Mouse (Mus musculus) skeletal muscle tissue, postnatal 0 days (tissue): ENCODE measurements around the gene Trmt112. TPM values are rescaled to one million over a fixed set of nuclear protein-coding genes. Genes with fewer than 3 reads are reported as not detected.

Experiments
- microRNA-seq, 2 experiments: library from miRNA; unstranded; fragments of <30 nt; microRNA quantifications; one replicate each; pipeline ENCODE4; 2016
- polyA plus RNA-seq: library from polyadenylated mRNA; unstranded; fragments of >200 nt; fragmentation: Nextera tagmentation; extraction: Ambion mirVana; gene quantifications from 2 replicates; pipeline ENCODE4 v1.2.1, GENCODE M21; 2015

The Trmt112 gene
- polyA plus RNA-seq = 70.4 and 71.1 TPM in 2 replicates

GRCm38 (mm10) chr19:6909507-6910289 is at the start of gene Trmt112, which contains the start of gene Prdx5:
Gene Trmt112 (plus strand): TSS chr19:6909698.
Gene Prdx5 (minus strand): TSS chr19:6910106.

GRCm38 (mm10) chr19:6921647-6922567 is 12.4 kb downstream of the Trmt112 start, which contains the start of gene Esrra:
Gene Esrra (minus strand): TSS chr19:6921813.

GRCm38 (mm10) chr19:6925307-6925573 is 15.7 kb downstream of the Trmt112 start, which contains the start of gene Catsperz:
Gene Catsperz (minus strand): TSS chr19:6925380.

GRCm38 (mm10) chr19:6934195-6934977 is 24.9 kb downstream of the Trmt112 start, which contains the start of gene Kcnk4:
Gene Kcnk4 (minus strand): TSS chr19:6934515.

GRCm38 (mm10) chr19:6941372-6942248 is 32.1 kb downstream of the Trmt112 start, which contains the start of gene Bad:
Gene Bad (plus strand): TSS chr19:6941861.

GRCm38 (mm10) chr19:6942249-6942691 is 32.8 kb downstream of the Trmt112 start, which contains the start of gene Gpr137:
Gene Gpr137 (minus strand): TSS chr19:6942480.

Small RNAs within 50 kb of the gene (microRNA-seq; reads per million reads assigned to microRNA genes)
- gene Mir6990 = 1.5 to 1.6 reads per million in 2 experiments

Other genes starting within 250 kb of the Trmt112 start
- gene Rps6ka4, start 69.1 kb upstream of the Trmt112 start, polyA plus RNA-seq = 9.7 and 12.5 TPM in 2 replicates
- 0.45 and 0.83 TPM in 2 replicates for gene Ccdc88b, start 51.5 kb upstream of the Trmt112 start, polyA plus RNA-seq
- gene Prdx5, start 408 bp downstream of the Trmt112 start, polyA plus RNA-seq = 261 and 306 TPM in 2 replicates
- 23.7 and 29.3 TPM in 2 replicates for gene Esrra, start 12.1 kb downstream of the Trmt112 start, polyA plus RNA-seq
- 0.65 and 1.4 TPM in 2 replicates for gene Catsperz, start 15.7 kb downstream of the Trmt112 start, polyA plus RNA-seq
- gene Kcnk4, start 24.8 kb downstream of the Trmt112 start, polyA plus RNA-seq = 0.33 and 0.69 TPM in 2 replicates
- 48.6 and 62.8 TPM in 2 replicates for gene Bad, start 32.2 kb downstream of the Trmt112 start, polyA plus RNA-seq
- gene Gpr137, start 32.8 kb downstream of the Trmt112 start, polyA plus RNA-seq = 10.3 and 14.8 TPM in 2 replicates
- gene Ppp1r14b, start 65.3 kb downstream of the Trmt112 start, polyA plus RNA-seq = 280 and 291 TPM in 2 replicates
- gene Plcb3, start 66.8 kb downstream of the Trmt112 start, polyA plus RNA-seq = 8.8 and 10.0 TPM in 2 replicates
- 58.1 and 77.3 TPM in 2 replicates for gene Fkbp2, start 70.8 kb downstream of the Trmt112 start, polyA plus RNA-seq
- gene Vegfb, start 78.0 kb downstream of the Trmt112 start, polyA plus RNA-seq = 63.3 and 74.3 TPM in 2 replicates
- 35.8 and 41.0 TPM in 2 replicates for gene Dnajc4, start 82.9 kb downstream of the Trmt112 start, polyA plus RNA-seq
- 30.7 and 37.3 TPM in 2 replicates for gene Nudt22, start 86.4 kb downstream of the Trmt112 start, polyA plus RNA-seq
- 20.1 and 20.2 TPM in 2 replicates for gene Trpt1, start 86.4 kb downstream of the Trmt112 start, polyA plus RNA-seq
- gene Fermt3, start 109.8 kb downstream of the Trmt112 start, polyA plus RNA-seq = 6.2 and 9.5 TPM in 2 replicates
- gene Stip1, start 130.3 kb downstream of the Trmt112 start, polyA plus RNA-seq = 83.4 and 97.1 TPM in 2 replicates
- gene Macrod1, start 147.1 kb downstream of the Trmt112 start, polyA plus RNA-seq = 223 and 246 TPM in 2 replicates
- 0.38 and 0.54 TPM in 2 replicates for gene Flrt1, start 196.0 kb downstream of the Trmt112 start, polyA plus RNA-seq